Mouse (Mus musculus) gastrocnemius, postnatal 10 days (tissue): ENCODE measurements around the gene Kiss1. TPM values are rescaled to one million over a fixed set of nuclear protein-coding genes. Genes with fewer than 3 reads are reported as not detected.
A peak's percentile ranks its signal among the peaks of the same experiment; 100 is the strongest.

Source experiments
- DNase-seq: peaks from one replicate; pipeline ENCODE4 v3.0.0; 2021; ENCODE audit warnings: mixed read lengths
- total RNA-seq, 2 experiments: library from RNA; stranded (reverse); gene quantifications; 2 replicates each; pipeline ENCODE4 v1.2.3; 2021

Gene Kiss1
- total RNA-seq, 2 experiments from 2014 or later, result not detected

DNA sequence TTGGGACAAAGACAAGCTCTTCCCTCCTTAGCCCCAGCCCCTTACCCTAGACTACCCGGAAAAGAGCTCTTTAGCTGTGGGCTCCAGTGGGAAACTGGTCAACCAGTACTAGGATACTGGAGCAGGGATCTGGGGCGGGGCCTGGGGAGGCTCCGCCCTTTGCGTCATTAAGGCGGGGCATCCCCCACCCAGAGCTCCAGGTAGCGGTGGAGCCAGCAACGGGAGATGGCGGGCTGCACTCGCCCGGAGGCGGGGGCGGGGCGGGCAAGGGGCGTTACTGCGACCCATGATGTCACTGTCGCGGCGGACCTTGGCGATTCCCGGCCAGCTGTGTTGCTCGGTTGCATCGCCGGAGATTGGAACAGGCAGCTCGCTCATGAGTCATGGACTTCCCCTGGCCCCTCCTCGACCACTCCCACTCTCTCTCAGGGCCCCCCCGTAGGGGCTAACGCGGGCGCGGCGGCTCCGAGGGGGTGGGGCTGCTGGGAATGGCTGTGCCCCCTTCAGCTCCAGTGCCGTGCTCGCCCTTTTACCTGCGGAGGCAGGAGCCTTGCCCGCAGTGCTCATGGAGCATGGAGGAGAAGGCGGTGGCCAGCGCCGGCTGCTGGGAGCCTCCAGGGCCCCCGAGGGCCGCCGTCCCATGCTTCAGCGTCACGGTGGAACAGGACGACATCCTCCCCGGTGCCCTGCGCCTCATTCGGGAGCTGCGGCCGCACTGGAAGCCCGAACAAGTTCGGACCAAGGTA, 41.8 kb downstream of the Kiss1 start, which contains the start of gene Etnk2:
Gene Etnk2 (plus strand): TSS at position 297 of the 746 bp plus-strand sequence.
- DNase-seq, result peak; percentile 64

DNA sequence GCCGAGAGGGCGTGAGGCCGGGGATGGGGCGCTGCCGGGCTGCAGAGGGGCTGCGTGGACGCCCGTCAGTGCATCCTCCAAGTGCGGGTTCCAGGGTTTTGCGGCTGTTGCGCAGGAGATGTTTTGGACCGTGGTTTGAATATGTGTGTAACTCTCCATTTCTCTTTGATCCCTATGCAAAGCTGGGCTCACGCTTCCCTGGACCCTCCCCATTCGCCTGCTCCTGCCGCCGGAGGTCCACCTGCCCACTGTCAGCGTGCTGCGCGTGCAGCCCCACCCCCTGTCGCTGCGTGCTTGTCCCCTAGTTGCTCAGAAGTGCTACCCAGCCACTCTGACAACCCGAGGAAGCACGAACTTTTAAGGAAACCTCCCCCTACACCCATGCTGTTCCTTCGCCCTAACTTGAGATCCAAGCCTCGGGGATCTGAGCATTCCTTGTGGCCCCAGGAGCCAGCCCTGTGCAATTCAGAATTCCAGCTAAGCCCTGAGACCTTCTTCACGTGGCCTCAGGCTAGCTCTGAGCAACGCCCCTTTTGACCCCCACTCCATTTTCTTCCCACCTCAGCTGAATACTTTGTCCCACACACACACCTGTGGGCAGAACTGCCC, 42.5 kb downstream of the Kiss1 start:
- no peak for DNase-seq

DNA sequence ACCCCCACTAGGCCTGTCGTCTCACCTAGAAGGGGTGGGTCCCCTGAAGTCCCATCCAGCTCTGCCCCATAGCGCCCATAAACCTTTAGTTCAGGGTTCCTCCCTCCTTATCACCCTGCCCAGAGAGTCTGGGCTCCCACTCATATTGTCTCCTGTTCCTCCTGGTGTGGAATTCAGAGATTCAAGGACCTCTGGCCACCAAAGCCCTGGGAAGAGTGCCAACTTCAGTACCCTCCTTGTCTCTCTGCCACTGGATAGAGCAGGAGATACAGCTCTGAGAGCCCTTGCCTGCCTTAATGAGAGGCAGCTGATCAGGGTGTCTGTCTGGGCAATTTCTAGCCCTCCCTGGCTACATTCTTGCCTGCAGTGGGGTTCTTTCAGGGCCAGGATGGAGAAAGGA, 43.2 kb downstream of the Kiss1 start:
- no peak for DNase-seq

DNA sequence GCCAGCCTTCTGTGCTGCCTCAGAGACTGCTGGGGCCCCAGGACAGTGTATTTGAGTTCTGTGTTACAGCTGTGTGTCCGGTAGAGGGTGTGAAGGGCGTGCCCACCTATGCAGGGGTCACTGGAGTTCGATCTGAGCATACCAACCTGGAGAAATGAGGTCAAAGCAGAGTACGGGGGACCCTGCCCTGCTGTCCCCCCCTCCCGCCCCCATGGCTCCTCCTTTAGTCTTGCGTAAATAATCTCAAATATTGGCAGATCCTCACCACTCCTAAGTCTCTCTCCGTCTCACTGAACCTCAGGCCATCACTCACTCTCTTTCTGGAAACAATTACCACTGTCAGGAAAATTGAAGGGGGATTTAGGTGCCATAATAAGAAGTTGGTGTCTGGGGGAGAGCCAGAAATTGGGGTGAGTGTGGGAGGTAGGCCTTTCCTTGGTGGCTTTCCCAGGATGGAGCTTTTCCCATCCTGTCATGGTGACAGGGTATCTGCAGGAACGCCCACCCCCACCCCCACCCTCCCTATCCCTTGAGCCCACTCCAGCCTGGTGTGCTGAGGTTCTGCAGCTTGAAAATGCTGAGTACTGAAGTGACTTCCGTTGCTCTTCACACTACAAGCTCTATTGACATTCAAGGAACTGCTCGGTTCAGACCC, 45.4 kb downstream of the Kiss1 start:
- no peak for DNase-seq

DNA sequence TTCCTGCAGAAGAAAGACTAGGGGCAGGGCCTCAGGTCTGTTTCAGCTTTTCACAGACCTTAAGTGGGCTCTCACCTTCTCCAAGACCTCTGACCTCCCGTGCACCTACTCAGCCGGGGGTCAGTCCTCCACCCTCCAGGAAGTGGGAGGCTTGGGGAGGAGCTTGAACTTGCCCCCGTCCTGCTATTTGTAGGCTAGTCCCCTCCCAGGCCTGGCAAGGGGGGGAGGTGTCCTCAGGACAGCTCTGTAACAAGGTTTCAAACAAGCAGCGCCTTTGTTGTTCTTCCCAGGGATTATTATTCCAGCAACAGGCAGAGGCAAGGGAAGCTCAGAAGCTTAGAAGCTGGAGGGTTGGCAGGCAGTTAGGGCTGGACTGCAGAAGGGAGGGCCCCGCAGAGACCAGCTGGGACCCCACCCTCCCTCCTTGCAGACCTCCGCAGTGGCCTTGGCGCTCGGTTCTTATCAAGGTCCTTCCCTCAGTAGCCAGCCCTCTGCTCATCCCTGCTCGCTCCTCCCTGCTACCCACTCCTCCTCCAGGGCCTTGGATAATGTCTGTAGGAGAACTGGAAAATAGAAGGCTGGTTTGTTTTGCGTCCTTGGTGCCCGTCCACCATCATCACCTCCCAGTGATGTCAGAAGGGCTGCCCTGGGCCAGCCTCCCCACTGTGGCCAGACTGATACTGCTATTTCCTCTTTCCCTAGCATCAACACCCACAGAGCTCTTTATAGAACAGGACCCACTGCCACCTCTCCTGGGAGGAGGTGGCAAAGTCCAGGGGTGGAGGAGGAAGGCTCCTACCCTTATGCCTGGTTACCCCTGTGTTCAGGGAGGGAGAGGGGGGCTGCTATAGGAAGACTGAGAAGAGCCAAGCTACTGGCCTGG, 46.2 kb downstream of the Kiss1 start:
- DNase-seq, result no peak

DNA sequence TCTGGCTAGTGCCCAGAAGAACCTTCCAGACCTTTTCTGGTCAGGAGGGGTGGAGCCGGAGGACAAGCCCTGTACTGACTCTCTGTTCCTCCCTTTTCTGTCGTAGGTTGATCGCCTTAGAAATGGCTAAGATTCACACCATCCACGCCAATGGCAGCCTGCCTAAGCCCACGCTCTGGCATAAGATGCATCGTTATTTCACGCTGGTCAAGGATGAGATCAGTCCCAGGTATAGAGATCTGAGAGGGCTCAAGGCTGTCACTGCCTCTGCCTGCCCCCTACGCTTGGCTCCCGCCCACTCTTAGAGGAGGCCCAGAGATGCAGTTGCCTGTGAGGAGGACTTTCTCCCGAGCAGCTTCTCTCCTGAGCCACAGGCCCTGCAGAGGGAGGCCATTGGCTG, 47.0 kb downstream of the Kiss1 start:
- no peak for DNase-seq

DNA sequence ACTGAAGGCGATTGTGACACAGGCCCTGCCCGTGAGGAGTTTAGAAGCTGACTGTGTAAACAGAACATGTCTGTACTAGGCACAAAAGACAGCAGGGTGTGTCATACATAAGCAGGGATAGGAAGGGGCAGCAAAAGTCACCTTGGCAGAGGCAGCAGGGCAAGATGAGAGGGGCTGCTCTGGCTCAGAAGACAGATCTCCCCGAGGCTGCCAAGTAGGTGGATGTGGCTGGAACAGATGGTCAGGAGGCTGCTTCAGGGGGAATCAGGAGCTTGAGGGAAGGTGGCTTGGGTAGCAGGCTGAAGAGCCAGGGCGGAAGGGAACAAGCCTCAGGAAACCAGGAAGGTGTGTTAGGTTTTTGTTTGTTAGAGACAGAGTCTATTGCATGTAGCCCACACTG, 48.7 kb downstream of the Kiss1 start:
- no peak for DNase-seq

DNA sequence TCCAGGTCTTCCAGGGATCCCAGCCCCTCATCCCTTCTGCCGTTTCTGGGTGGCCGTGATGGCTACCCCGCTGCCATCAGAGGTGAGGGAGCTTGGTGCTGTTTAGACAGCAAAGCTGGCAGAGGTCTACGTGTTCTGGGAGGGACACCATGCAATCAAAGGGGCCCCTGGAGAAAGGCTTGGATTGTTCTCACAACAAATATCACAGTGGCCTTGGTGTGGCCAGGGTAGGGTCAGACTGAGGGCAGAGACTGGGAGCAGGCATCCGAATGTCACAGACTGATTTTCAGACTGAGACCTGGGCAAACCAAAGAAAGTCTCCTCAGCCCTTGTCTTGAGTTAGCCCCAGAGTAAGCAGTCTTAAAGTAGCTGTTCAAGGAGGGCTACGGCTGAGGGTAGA, 49.8 kb downstream of the Kiss1 start:
- no peak for DNase-seq

DNA sequence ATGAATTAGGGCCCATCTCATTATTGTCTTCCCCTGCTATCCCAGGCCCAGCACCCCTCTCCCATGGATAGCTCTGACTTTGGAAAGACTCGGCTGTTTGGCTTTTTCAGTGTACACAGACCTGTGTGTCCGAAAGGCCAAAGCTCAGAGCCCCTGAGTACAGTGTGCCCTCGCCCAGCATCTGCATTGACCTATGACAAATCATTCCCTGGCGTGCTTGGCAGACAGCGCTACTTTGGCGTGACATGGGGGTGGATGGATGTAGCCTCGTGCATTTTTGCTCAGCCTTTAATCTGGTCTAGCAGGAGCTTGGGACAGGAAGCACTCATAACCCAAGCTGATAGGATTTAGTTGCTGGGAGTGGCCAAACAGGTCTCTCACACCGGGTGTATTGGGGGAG, 50.4 kb downstream of the Kiss1 start:
- no peak for DNase-seq

DNA sequence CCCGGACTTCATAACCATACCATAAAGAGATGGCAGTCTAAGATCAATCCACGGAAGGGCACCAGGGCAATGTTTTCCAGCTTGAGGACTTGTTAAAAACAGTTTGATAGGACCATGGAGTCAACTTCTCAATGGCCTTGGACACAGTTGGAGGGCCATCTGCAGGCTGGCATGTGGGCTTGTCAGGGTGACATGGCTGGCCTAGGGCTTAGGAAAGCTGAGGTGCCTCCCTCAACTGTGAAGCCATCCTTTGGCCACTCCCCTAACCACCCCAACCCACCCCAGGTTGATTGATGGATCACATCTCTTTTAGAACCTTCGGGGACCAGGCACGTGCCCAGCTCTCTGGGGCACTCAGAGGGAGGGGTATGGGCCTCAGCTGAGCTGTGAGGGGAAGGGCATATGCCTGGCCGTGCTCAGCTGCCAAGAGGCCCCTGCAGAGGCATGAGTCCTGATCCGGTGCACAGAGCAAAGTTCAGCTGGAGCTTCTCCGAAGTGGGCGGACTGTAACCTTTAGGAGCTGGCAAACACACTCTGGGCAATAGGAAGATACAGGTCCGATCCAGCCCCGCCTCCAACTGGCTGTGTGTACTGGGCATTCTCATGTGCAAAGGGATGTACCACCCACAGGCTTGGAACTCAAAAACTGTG, 54.1 kb downstream of the Kiss1 start:
- DNase-seq, result no peak

DNA sequence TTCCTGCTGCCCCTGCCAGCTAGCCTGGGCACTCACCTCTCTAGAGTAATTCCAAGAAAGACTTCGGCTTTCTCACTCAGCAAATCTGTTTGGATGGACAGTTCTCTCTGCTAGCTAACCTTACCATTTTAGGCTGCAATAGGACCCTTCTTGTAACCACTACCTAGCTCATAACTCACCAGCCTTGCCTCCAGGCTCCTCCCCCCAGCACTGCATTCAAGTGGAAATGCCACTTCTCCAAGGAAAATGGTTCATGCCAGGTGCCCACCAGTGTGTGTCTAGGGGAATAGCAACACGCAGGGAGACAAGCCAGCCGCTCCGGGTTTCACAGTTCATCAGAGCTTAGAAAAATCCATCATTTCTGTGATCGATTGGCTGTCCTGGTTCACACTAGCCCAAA, 55.9 kb downstream of the Kiss1 start:
- no peak for DNase-seq

Other genes starting within 250 kb of the Kiss1 start
- gene Ppp1r15b, start 190.7 kb upstream of the Kiss1 start, total RNA-seq, result 10 to 100 TPM; 28.6 to 36.3 TPM
- 10 to 100 TPM; 17.2 to 23.3 TPM for gene Plekha6, start 157.7 kb upstream of the Kiss1 start, total RNA-seq
- not detected for gene Golt1a, start 12.1 kb upstream of the Kiss1 start, total RNA-seq
- gene Ren1, start 28.6 kb downstream of the Kiss1 start, total RNA-seq, result not detected
- under 1 TPM; 0.19 to 0.47 TPM for gene Etnk2, start 41.7 kb downstream of the Kiss1 start, total RNA-seq
- gene Sox13, start 102.5 kb downstream of the Kiss1 start, total RNA-seq, result 10 to 100 TPM; 10.1 to 15.9 TPM